Mouse (Mus musculus) frontal cortex, adult 2 months (tissue): Measurements from ENCODE around the gene Dnajb4. TPM values are rescaled to one million over a fixed set of nuclear protein-coding genes. Genes with fewer than 3 reads are reported as not detected.
A peak's percentile ranks its signal among the peaks of the same experiment; 100 is the strongest.
"Not testable (repeated sequence)": the region's sequence is repeated elsewhere in the genome, so short reads cannot be mapped to it uniquely, and the experiment has no call there.

Experiments used
- DNase-seq, 2 experiments: peaks; one replicate each; pipeline ENCODE4 v3.0.0; 2022; ENCODE audit warnings: low spot score in 1 of 2; ENCODE audit errors: extremely low spot score in 1 of 2
- polyA plus RNA-seq: library from polyadenylated mRNA; depleted of rRNA; stranded (reverse); fragments of >200 nt; gene quantifications from 2 replicates; pipeline ENCODE4 v1.2.3, GENCODE M21; 2012

The Dnajb4 gene
- polyA plus RNA-seq, 1 experiment = 49.9 TPM

DNA sequence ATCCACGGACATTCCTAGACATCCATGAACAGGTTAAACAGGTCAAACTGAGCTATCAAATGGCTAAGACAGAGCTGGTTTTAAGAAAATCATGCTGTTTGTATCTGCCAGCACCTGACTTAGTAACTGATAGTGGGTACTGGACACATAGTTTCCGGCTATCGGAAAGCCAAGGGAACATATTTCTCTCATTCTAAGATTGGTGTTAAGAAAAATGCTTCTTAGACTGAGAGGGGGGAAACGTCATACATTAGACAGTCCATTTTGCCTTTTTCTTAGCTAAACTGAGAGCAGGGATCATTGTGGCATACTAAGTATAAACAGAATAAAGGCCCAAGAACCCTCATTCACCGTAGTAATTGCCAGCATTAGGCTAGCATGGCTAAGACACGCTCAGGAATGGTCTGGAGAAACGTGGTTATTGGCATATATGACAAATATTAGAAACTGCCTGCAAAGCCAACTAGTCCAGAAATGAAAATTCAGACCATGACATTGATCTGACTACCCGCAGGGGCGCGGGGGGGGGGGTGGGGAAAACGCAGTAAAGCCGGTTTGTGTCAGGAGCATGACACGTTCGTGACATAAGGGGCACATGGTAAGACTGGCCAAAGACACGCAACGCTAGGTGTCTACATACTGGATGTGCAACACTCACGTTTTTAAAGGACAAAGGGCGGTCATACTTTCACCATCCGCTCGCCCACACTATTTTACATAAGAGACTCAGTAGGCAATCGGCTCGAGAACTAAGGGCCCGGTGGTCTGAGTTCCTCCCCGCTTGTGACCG lies 730 bp downstream of the Dnajb4 start:
- peak in 1 of 2 experiments; percentile 13 for DNase-seq

DNA sequence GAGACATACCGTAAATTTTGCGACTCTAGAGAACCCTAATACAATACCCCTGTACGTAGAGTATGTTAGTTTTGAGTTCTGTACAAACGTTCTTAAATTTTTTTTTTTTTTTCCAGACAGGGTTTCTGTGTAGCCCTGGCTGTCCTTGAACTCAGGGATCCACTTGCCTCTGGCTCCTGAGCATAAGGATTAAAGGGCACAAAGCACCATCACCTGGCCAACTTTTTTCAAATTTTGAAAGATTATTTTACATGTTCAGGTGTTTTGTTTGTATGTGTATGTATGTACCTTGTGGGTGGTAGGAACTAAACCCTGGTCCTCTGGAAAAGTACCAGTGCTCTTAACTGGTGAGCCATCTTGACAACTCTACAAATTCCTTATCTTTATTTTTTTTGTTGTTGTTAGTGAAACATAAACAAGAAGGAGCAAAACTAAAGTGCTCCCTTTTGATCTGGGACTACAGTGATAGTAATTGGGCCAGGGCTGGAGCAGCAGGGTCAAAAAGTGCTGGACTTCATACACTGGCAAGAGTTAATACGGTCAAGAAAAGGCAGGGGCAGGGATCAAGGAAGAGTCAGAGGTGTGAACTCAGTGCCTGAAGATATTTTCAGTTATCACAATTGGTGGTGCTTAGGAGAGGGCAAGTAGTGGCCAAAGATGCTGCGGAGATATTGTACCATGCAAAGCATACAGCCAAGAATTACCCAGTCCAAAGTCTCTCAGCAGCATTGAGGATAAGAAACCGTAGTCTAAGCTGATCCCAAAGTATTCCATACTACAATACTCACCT lies 1.8 kb downstream of the Dnajb4 start:
- no peak for DNase-seq

GRCm38 (mm10) chr3:152207156-152207555 lies 2.9 kb downstream of the Dnajb4 start:
- DNase-seq = no peak

GRCm38 (mm10) chr3:152204577-152204976 lies 5.5 kb downstream of the Dnajb4 start:
- no peak for DNase-seq

- DNase-seq = no peak
Measured at GRCm38 (mm10) chr3:152203996-152204395, 6.1 kb downstream of the Dnajb4 start.

- DNase-seq = no peak
Measured at GRCm38 (mm10) chr3:152203411-152203810, 6.7 kb downstream of the Dnajb4 start.

GRCm38 (mm10) chr3:152202942-152203341 lies 7.2 kb downstream of the Dnajb4 start:
- no peak for DNase-seq

GRCm38 (mm10) chr3:152201651-152202050 lies 8.5 kb downstream of the Dnajb4 start:
- no peak for DNase-seq

DNA sequence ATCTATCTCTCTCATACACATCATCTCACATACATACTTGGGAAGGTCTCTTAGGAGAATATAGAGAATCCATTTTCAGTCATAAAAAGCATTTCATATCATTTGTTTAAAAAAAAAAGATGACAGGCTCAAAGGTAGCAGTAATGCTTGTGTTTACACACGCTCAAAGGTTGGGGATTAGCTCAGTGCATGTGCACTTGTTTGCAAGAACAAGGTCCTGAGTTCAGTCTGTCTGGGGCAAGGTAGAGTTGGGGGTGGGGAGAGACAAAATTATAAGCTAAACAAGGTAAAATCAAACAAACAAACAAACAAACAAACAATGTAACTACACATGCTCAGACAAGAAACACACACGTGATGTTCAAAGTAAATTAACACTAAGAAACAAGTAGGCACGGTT lies 8.9 kb downstream of the Dnajb4 start:
- DNase-seq = no peak

GRCm38 (mm10) chr3:152199125-152199524 lies 11.0 kb downstream of the Dnajb4 start:
- no peak for DNase-seq

- not testable (repeated sequence) for DNase-seq
Measured at GRCm38 (mm10) chr3:152197246-152197645, 12.9 kb downstream of the Dnajb4 start.

DNA sequence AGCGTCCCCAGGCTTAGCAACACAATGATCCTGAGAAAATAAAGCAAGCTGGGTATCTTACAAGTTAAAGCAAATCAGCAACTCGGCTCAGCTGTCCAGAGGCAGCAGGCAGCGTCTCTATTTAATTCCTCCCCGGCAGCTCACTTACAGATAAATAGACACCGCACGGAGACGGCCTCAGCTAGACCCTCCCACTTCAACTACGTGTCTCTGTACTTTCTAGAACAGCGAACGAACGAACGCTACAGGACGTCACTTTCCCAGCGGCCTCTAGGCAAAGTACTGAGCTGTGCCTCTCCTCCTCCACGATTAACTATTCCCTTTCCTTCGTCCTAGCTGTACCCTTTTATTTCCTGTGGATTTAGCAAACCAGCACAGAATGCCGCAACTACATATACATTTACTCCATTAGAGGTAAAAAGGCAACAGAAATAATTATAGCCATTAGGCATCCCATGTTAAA lies 16.4 kb downstream of the Dnajb4 start:
- peak; percentile 88 to 95 for DNase-seq

DNA sequence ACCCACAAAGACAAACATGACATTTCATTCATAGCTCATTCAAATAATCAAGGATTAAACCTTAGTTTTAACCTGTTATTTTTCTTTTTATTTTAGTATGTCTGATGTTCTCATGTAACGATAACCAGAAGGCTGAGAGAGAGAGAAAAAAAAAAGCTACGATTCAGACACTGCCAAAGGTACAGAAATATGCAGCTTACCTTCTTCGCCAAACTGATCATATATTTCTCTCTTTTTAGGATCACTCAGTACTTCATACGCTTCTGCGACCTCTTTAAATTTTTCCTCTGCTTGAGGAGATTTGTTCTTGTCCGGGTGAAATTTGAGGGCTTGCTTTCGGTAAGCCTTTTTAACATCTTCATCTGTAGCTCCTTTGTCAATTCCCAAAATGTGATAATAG lies 16.9 kb downstream of the Dnajb4 start:
- DNase-seq = no peak

DNA sequence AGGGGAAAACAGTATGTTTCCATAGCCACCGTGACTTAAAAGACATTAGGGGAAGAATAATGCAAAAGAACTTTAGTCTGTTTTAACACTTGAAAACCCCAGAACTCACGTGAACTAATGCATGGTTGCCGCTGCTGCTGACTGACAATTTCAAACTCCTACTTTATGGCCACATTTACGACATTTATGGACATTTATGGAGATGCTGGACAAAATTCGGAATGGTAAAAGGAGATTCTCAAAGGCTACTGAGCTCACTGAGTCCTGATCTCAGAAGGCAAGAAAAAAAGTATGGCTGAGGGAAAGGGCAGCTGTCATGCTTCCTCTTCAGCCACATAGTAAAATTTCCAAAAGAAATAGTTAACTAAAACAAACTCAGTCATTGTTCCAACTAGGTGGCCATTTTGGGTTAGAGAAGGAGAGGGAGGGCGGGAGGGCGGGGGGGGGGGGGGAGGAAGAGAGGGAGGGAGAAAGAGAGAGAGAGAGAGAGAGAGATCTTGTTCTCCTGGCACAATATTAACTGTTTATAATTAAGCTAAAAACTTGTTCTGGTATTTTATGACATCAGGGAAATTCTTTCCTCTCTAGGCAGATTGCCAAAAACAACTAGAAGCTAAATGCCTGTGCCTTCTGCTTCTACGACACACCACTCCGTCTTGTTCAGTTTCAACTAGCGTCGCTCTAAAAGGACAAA lies 17.7 kb downstream of the Dnajb4 start:
- DNase-seq = peak in 1 of 2 experiments; percentile 33

GRCm38 (mm10) chr3:152191791-152192237 lies 18.3 kb downstream of the Dnajb4 start:
- DNase-seq = no peak

DNA sequence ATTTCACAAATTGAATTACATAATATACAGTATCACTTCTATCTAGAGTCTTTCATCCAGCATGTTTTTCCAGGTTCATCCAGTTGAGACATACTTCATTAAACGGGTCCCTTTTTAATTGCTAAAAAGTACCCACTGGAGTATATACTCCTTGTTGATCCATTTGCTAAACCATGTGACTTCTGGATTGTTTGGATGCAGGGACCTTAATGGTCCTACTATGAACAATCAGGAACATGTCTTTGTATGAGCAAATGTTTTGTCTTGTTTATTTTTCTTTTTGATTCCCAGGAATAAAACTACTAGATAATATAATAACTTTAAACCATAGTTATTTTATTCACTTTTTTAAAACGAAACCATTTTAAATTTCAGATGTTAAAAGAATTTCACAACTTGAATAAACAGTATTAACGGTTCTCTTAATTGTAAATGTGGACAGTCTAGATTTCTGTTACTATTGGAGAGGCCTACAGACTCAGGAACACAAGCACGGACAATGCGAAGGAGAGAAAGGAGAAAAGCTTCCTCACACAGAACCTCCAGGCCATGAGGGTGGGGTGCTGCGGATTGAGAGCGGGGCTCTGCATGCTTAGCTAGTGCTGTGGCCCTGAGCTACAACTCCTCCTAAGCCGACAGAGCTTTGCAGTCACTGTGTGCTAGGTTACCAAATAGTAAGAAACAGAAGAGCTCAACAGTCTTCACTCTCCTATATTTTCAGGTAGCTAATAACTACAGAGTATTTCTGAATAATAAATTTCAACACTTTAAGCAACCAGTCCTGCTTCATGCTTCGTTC lies 19.2 kb downstream of the Dnajb4 start:
- DNase-seq = no peak

GRCm38 (mm10) chr3:152189306-152189705 lies 20.8 kb downstream of the Dnajb4 start:
- no peak for DNase-seq

GRCm38 (mm10) chr3:152186106-152186505 lies 24.0 kb downstream of the Dnajb4 start:
- no peak for DNase-seq

DNA sequence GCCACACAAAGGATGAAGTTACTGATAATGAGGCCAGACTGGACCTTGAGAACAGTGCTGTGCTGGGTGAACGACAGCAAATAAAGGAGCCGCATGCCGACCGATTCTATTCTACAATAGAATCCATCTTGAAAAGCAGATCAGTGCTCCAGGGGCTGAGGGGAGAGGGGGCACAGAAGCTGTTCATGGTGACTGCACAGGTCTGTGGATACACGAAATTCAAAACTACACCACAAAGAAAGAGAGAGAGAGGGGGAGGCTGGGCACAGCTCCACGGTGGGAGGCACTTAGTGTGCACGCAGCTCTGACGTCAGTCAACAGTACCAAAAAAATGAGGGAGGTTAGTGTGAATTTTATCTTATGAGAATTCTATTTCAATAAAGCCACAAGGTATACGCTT lies 26.6 kb downstream of the Dnajb4 start:
- no peak for DNase-seq

- DNase-seq = no peak
Measured at GRCm38 (mm10) chr3:152180624-152181023, 29.5 kb downstream of the Dnajb4 start.
